Mouse (Mus musculus): ENCODE results near the gene Dcun1d2. TPM values are rescaled to one million over a fixed set of nuclear protein-coding genes. Genes with fewer than 3 reads are reported as not detected.

The Dcun1d2 gene
- polyA plus RNA-seq (2012; rRNA removed), result 27.7 and 31.3 TPM in 2 replicates

GRCm38 (mm10) chr8:13287692-13288623, at the start of gene Dcun1d2, which contains the start of gene Tmco3:
Dcun1d2 (minus strand) TSS chr8:13288131.
Tmco3 (plus strand) TSS chr8:13288190.

GRCm38 (mm10) chr8:13254019-13254418, 33.9 kb downstream of the Dcun1d2 start, which contains the start of gene Adprhl1:
Adprhl1 (minus strand) TSS chr8:13254162.

Other genes with a start within 250 kb of the Dcun1d2 start
- gene Proz, start 227.2 kb downstream of the Dcun1d2 start, polyA plus RNA-seq (2012; rRNA removed), result 0.47 and 1.4 TPM in 2 replicates
- 34.8 and 35.7 TPM in 2 replicates for gene Pcid2, start 182.7 kb downstream of the Dcun1d2 start, polyA plus RNA-seq (2012; rRNA removed)
- gene Cul4a, start 182.5 kb downstream of the Dcun1d2 start, polyA plus RNA-seq (2012; rRNA removed), result 68.0 and 75.3 TPM in 2 replicates
- 665 and 756 TPM in 2 replicates for gene Lamp1, start 129.0 kb downstream of the Dcun1d2 start, polyA plus RNA-seq (2012; rRNA removed)
- gene Grtp1, start 87.5 kb downstream of the Dcun1d2 start, polyA plus RNA-seq (2012; rRNA removed), result 11.2 and 15.4 TPM in 2 replicates
- 0.06 and 0.08 TPM in 2 replicates for gene Adprhl1, start 34.0 kb downstream of the Dcun1d2 start, polyA plus RNA-seq (2012; rRNA removed)
- gene Tmco3, start 59 bp upstream of the Dcun1d2 start, polyA plus RNA-seq (2012; rRNA removed), result 46.9 and 49.3 TPM in 2 replicates
- 44.8 and 56.2 TPM in 2 replicates for gene Tfdp1, start 50.6 kb upstream of the Dcun1d2 start, polyA plus RNA-seq (2012; rRNA removed)
- gene Atp4b, start 108.7 kb upstream of the Dcun1d2 start, polyA plus RNA-seq (2012; rRNA removed), result 1.4 and 1.9 TPM in 2 replicates
- 0.06 TPM in 1 of 2 replicates, not detected in the other for gene Grk1, start 117.0 kb upstream of the Dcun1d2 start, polyA plus RNA-seq (2012; rRNA removed)
- gene Tmem255b, start 147.1 kb upstream of the Dcun1d2 start, polyA plus RNA-seq (2012; rRNA removed), result 21.5 and 24.1 TPM in 2 replicates
- gene Gas6, start 206.4 kb upstream of the Dcun1d2 start, polyA plus RNA-seq (2012; rRNA removed), result 1,061 and 1,187 TPM in 2 replicates

Measured in ovary, adult 2 months (tissue).